Mouse (Mus musculus): ENCODE measurements around the gene Mettl7a3.

Gene Mettl7a3

DNA sequence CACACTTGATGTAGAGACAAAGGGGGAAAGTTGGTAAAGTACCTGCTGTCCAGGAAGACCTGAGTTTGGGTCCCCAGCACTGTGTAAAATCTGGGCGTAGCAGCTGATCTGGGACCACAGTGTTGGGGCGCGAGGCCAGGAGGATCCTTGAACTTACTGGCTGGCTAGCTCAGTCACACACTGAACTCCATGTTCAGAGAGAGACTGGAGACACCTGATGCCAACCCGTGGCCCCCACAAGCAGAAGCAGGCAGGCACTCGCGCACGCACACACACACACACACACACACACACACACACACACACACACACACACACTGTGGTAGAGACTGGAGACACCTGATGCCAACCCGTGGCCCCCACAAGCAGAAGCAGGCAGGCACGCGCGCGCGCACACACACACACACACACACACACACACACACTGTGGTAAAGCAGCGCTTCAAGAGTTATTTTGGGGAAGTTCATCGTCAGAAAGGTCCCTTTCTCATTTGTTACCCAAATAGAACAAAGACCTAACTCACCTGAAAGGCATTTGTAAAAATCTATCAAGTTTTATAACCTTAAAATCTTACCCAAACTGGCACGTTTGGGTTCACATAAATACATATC is 53.6 kb downstream of the Mettl7a3 start:
- no peak for DNase-seq (ENCODE audit: low spot score in 2 of 2)

- DNase-seq (ENCODE audit: low spot score in 2 of 2), result no peak
Observed at GRCm38 (mm10) chr15:100388886-100389285, 54.2 kb downstream of the Mettl7a3 start.

Measured in urinary bladder, postnatal 4 days (tissue).